Comparison of ENCODE assay signal across 8 mouse cellular contexts in genomic region chr1:167001844-167002485, GRCm38 (mm10). TPM values are rescaled to one million over a fixed set of nuclear protein-coding genes. Genes with fewer than 3 reads are reported as not detected.
DNase-seq lines count a peak whose midpoint lies in the region; ATAC-seq and TF ChIP-seq lines count a peak whose summit lies in the region.

No protein-coding gene starts in this region.

- H3K27ac ChIP-seq in kidney, embryonic 15.5 days, result no peak overlapping the region
- H3K27ac ChIP-seq in ES-E14 (ENCODE audit: insufficient read depth, low read depth, low read length, poor library complexity, severe bottlenecking), result no peak overlapping the region
- peak overlapping the region; percentile 17; the same call in 1 of the 2 replicates for H3K27ac ChIP-seq in heart, embryonic 16.5 days (ENCODE audit: low read length)
- H3K27ac ChIP-seq in limb, embryonic 15.5 days, result no peak overlapping the region
- H3K27ac ChIP-seq in neural tube, embryonic 12.5 days, result peak overlapping the region; percentile 90; the same call in 1 of the 2 replicates

- no peak; the same call in 1 of the 2 replicates for ATAC-seq in kidney, embryonic 15.5 days (replicated peaks; ENCODE audit: low FRiP score)
- no peak for ATAC-seq in heart, embryonic 16.5 days (replicated peaks; ENCODE audit: extremely low read depth, insufficient read depth, low FRiP score)
- no peak for ATAC-seq in limb, embryonic 15.5 days (ENCODE audit: insufficient number of reproducible peaks, low FRiP score, low TSS enrichment, low read depth)
- ATAC-seq in neural tube, embryonic 12.5 days (ENCODE audit: low FRiP score, low read depth), result no peak

- peaks cover 23% of the 10 kb centered on the region for H3K4me1 ChIP-seq in kidney, embryonic 15.5 days
- peaks cover 0 to 6% of the 10 kb centered on the region in 2 experiments; a peak in 1 of 4 replicates for H3K4me1 ChIP-seq in ES-E14 (ENCODE audit: control insufficient read depth in 2 of 2, insufficient read depth in 2 of 2, low read length in 2 of 2, poor library complexity in 1 of 2)
- H3K4me1 ChIP-seq in heart, embryonic 16.5 days (ENCODE audit: control insufficient read depth, insufficient read depth, low read length), result peaks cover 5% of the 10 kb centered on the region; the same call in 1 of the 2 replicates
- H3K4me1 ChIP-seq in limb, embryonic 15.5 days, result peaks cover 16% of the 10 kb centered on the region
- peaks cover 24% of the 10 kb centered on the region; the same call in 1 of the 2 replicates for H3K4me1 ChIP-seq in neural tube, embryonic 12.5 days

- WGBS in kidney, embryonic 15.5 days, result under 1% methylated on average over 30 of the region's 30 CpGs
- WGBS in heart, embryonic 16.5 days, result 1% methylated on average over 30 of the region's 30 CpGs
- WGBS in limb, embryonic 15.5 days, result 2% methylated on average over 30 of the region's 30 CpGs
- WGBS in neural tube, embryonic 12.5 days, result under 1% methylated on average over 30 of the region's 30 CpGs

- DNase-seq in kidney, adult 8-10 months, result no peak
- DNase-seq in ES-E14 (ENCODE audit: low read depth, low spot score), result peak; percentile 25
- DNase-seq in embryo, embryonic 10 days (ENCODE audit: low spot score), result peak; percentile 16
- DNase-seq in testis, postnatal 14 days (ENCODE audit: low spot score), result no peak

- no peaks in the 10 kb centered on the region for H3K36me3 ChIP-seq in kidney, embryonic 15.5 days
- no peaks in the 10 kb centered on the region for H3K36me3 ChIP-seq in ES-E14 (ENCODE audit: control insufficient read depth, insufficient read depth, low read length, poor library complexity, severe bottlenecking)
- no peaks in the 10 kb centered on the region for H3K36me3 ChIP-seq in heart, embryonic 16.5 days (ENCODE audit: control insufficient read depth, insufficient read depth)
- no peaks in the 10 kb centered on the region for H3K36me3 ChIP-seq in limb, embryonic 15.5 days
- no peaks in the 10 kb centered on the region for H3K36me3 ChIP-seq in neural tube, embryonic 12.5 days

- H3K27me3 ChIP-seq in kidney, embryonic 15.5 days, result peaks cover 32% of the 10 kb centered on the region
- peaks cover 32% of the 10 kb centered on the region for H3K27me3 ChIP-seq in heart, embryonic 16.5 days (ENCODE audit: control insufficient read depth, insufficient read depth, low read length)
- H3K27me3 ChIP-seq in limb, embryonic 15.5 days, result peaks cover 33% of the 10 kb centered on the region
- H3K27me3 ChIP-seq in neural tube, embryonic 12.5 days (replicated peaks), result peaks cover 15% of the 10 kb centered on the region

- in situ Hi-C loops in ES-E14 (cut with MboI; ENCODE audit: low sequenced_read_pairs in 2 of 2, unreplicated experiment in 2 of 2), result no loop called here

- H3K4me2 ChIP-seq in kidney, embryonic 15.5 days, result peak overlapping the region; percentile 98
- peak overlapping the region; percentile 97 for H3K4me2 ChIP-seq in heart, embryonic 16.5 days (ENCODE audit: low read depth, low read length)
- H3K4me2 ChIP-seq in limb, embryonic 15.5 days, result peak overlapping the region; percentile 96
- H3K4me2 ChIP-seq in neural tube, embryonic 12.5 days (replicated peaks), result peak overlapping the region; percentile 84

- 0 out of 2 replicates have a peak overlapping the region, but pooled peaks have one; percentile 64 for H3K9ac ChIP-seq in kidney, embryonic 15.5 days
- peak overlapping the region; percentile 90; the same call in 1 of the 2 replicates for H3K9ac ChIP-seq in ES-E14 (ENCODE audit: insufficient read depth, low read depth, low read length, poor library complexity, severe bottlenecking)
- H3K9ac ChIP-seq in heart, embryonic 16.5 days (ENCODE audit: low read length), result peak overlapping the region; percentile 84
- no peak overlapping the region; the same call in 1 of the 2 replicates for H3K9ac ChIP-seq in limb, embryonic 15.5 days
- peak overlapping the region; percentile 90 for H3K9ac ChIP-seq in neural tube, embryonic 12.5 days

- H3K9me3 ChIP-seq in kidney, embryonic 15.5 days (replicated peaks), result no peaks in the 10 kb centered on the region
- no peaks in the 10 kb centered on the region for H3K9me3 ChIP-seq in ES-E14 (ENCODE audit: control insufficient read depth, insufficient read depth, low read depth, low read length)
- H3K9me3 ChIP-seq in heart, embryonic 16.5 days (replicated peaks; ENCODE audit: control insufficient read depth, low read length), result no peaks in the 10 kb centered on the region
- no peaks in the 10 kb centered on the region for H3K9me3 ChIP-seq in limb, embryonic 15.5 days
- no peaks in the 10 kb centered on the region for H3K9me3 ChIP-seq in neural tube, embryonic 12.5 days

- H3K4me3 ChIP-seq in kidney, embryonic 15.5 days (replicated peaks), result peak overlapping the region; percentile 77
- peak overlapping the region; percentile 80 to 86 for H3K4me3 ChIP-seq in ES-E14 (ENCODE audit: insufficient read depth in 1 of 2, low read depth in 1 of 2, low read length in 2 of 2, poor library complexity in 1 of 2, severe bottlenecking in 1 of 2)
- peak overlapping the region; percentile 81 for H3K4me3 ChIP-seq in heart, embryonic 16.5 days (ENCODE audit: low read length)
- H3K4me3 ChIP-seq in limb, embryonic 15.5 days, result peak overlapping the region; percentile 69
- peak overlapping the region; percentile 91 for H3K4me3 ChIP-seq in neural tube, embryonic 12.5 days

TF ChIP-seq in ES-E14, 5 proteins besides CTCF, POLR2A, EP300 and RAD21:
- TF ChIP-seq ZC3H11A (IDR thresholded peaks at IDR 0.05; ENCODE audit: borderline replicate concordance, low read depth, low read length) (no peak), ZNF384 (IDR thresholded peaks at IDR 0.05; ENCODE audit: low read depth, low read length) (no peak), HCFC1 (IDR thresholded peaks at IDR 0.05; ENCODE audit: borderline replicate concordance, insufficient read depth, low read length) (no peak), CHD2 (IDR thresholded peaks at IDR 0.05; ENCODE audit: low read depth, low read length) (no peak), MAFK (IDR thresholded peaks at IDR 0.05; ENCODE audit: insufficient read depth, low read depth, low read length) (no peak)

RNA-seq across cellular contexts. Expression of gene Fam78b, which starts 0.7 kb away (rescaled TPM):
- polyA plus RNA-seq in kidney, embryonic 15.5 days (2015; fragmentation: Nextera tagmentation; extraction: Ambion mirVana), result 0.79 and 0.84 TPM in 2 replicates
- 0.42 and 0.98 TPM in 2 replicates for total RNA-seq in ES-E14 (2012; rRNA removed)
- 0.11 and 0.49 TPM in 2 replicates for polyA plus RNA-seq in heart, embryonic 16.5 days (2015; fragmentation: Nextera tagmentation; extraction: Ambion mirVana)
- polyA plus RNA-seq in limb, embryonic 15.5 days (2015; fragmentation: Nextera tagmentation; extraction: Ambion mirVana), result 0.44 and 0.74 TPM in 2 replicates
- 13.7 and 17.4 TPM in 2 replicates for polyA plus RNA-seq in neural tube, embryonic 12.5 days (2016; fragmentation: Nextera tagmentation; extraction: Ambion mirVana)

Comparison
In these comparisons a context has a peak if more than half of its experiments do, and no peak if none do; other contexts are left out.
1. H3K27ac ChIP-seq: peak in heart, embryonic 16.5 days (single experiment) and neural tube, embryonic 12.5 days (single experiment); none in kidney, embryonic 15.5 days (single experiment), ES-E14 (single experiment) and limb, embryonic 15.5 days (single experiment).
2. DNase-seq: peak in ES-E14 (single experiment) and embryo, embryonic 10 days (single experiment); none in kidney, adult 8-10 months (0 of 2) and testis, postnatal 14 days (single experiment).
3. Peak in every context shown above with its lines, with median percentiles within 50 percentile points of each other: H3K4me2 ChIP-seq and H3K4me3 ChIP-seq.